Mouse (Mus musculus) embryonic facial prominence, embryonic 13.5 days (tissue): ENCODE data around the gene Ccl24. TPM values are rescaled to one million over a fixed set of nuclear protein-coding genes. Genes with fewer than 3 reads are reported as not detected.

ENCODE experiments used
- ATAC-seq: fragments of 200-750 bp; cut with Nextera tagmentation; 2 replicates; pipeline ENCODE4 v1.8.0; 2017; ENCODE audit warnings: low read depth; ENCODE audit not compliant: insufficient number of reproducible peaks, insufficient read depth, low FRiP score, low TSS enrichment
- H3K27ac ChIP-seq: fragments of 300-500 bp; sonication (generic); 2 replicates; pipeline ENCODE4 v1.5.1; 2015; ENCODE audit warnings: moderate library complexity, mild to moderate bottlenecking, inconsistent platforms
- H3K27me3 ChIP-seq: fragments of 300-500 bp; sonication (generic); 2 replicates; pipeline ENCODE4 v1.6.1; 2015; ENCODE audit warnings: mild to moderate bottlenecking, inconsistent platforms
- H3K36me3 ChIP-seq: fragments of 300-500 bp; sonication (generic); 2 replicates; pipeline ENCODE4 v1.6.1; 2015; ENCODE audit warnings: mild to moderate bottlenecking, inconsistent platforms
- H3K4me1 ChIP-seq: fragments of 300-500 bp; sonication (generic); 2 replicates; pipeline ENCODE4 v1.6.1; 2015; ENCODE audit warnings: inconsistent platforms
- H3K4me2 ChIP-seq: fragments of 300-500 bp; sonication (generic); 2 replicates; pipeline ENCODE4 v1.6.1; 2015; ENCODE audit warnings: moderate library complexity, mild to moderate bottlenecking, inconsistent platforms
- H3K4me3 ChIP-seq: fragments of 300-500 bp; sonication (generic); 2 replicates; pipeline ENCODE4 v1.5.1; 2015; ENCODE audit warnings: mild to moderate bottlenecking, inconsistent platforms
- H3K9ac ChIP-seq: fragments of 300-500 bp; sonication (generic); 2 replicates; pipeline ENCODE4 v1.6.1; 2015; ENCODE audit warnings: mild to moderate bottlenecking, inconsistent platforms
- H3K9me3 ChIP-seq: fragments of 300-500 bp; sonication (generic); 2 replicates; pipeline ENCODE4 v1.6.1; 2016; ENCODE audit warnings: inconsistent platforms
- WGBS: fragments of 180-500 bp; shearing (Covaris S2); methylation state at CpG from one replicate; pipeline ENCODE4 v1.1.7; 2015; ENCODE audit warnings: mixed read lengths; 5-methylcytosine and 5-hydroxymethylcytosine counted together
- polyA plus RNA-seq: library from polyadenylated mRNA; unstranded; fragments of >200 nt; fragmentation: Nextera tagmentation; extraction: Ambion mirVana; gene quantifications from 2 replicates; pipeline ENCODE4 v1.2.1, GENCODE M21; 2015

Ccl24 gene
- polyA plus RNA-seq, 1 experiment from 2014 or later = 1.6 TPM

DNA sequence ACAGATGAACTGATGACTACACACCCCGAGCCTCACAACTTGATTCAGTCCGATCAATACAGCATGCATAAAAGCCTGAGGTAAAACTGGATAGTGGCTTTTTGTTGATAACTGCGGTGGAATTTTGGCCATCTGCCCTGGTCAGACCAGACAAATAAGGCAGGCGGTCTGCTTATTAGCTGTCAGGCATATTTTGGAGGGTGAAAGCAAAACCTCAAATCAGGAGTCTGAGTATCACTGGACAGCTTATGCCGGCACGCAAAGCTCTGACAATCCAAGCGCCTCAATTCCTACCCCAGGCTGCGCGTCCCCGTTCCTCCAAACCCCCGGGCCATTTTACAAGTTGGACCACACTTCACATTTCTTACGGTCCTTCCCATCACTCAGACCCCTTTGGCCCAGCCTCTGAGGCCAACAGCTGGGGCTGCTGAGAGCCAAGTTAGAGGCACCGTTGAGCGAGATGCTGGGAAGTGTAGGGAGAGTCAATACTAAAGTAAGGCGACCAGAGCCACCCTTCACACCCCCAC lies 28.8 kb downstream of the Ccl24 start:
- Histone ChIP-seq H3K27me3 (no peaks in the 10 kb centered on the region), H3K9me3 (no peaks in the 10 kb centered on the region), H3K4me1 (peaks cover 15% of the 10 kb centered on the region), H3K9ac (peak overlapping the region; percentile 79), H3K27ac (no peak overlapping the region; the same call in 1 of the 2 replicates), H3K36me3 (no peaks in the 10 kb centered on the region), H3K4me2 (peak overlapping the region; percentile 83), H3K4me3 (peak overlapping the region; percentile 65)
- no peak for ATAC-seq
- 3% methylated on average over 15 of the region's 15 CpGs for WGBS

DNA sequence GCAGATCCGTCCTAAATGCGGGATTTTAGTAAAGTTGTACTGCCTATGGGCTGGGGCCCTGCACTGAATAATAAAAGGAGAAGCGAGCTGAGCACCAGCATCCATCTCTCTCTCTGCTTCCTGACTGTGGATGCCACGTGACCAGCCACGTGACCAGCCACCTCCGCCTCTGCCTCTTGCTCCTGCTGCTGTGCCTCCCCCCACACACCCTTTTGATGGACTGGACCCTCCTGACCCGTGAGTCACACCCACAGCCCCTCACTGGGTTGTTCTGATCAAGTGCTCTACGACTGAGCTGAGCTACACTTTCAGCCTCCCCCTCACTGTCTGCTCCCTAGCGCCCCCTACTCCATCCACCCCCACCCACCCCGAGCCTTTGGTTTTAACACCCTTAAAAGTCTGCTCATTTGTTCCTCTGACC lies 35.0 kb downstream of the Ccl24 start:
- no peaks in the 10 kb centered on the region for H3K9me3 ChIP-seq
- no peak overlapping the region for H3K9ac ChIP-seq
- no peak overlapping the region for H3K27ac ChIP-seq
- H3K27me3 ChIP-seq = no peaks in the 10 kb centered on the region
- no peak overlapping the region for H3K4me3 ChIP-seq
- H3K4me1 ChIP-seq = no peaks in the 10 kb centered on the region
- H3K36me3 ChIP-seq = no peaks in the 10 kb centered on the region
- no peak for ATAC-seq
- 80% methylated on average over 10 of the region's 10 CpGs for WGBS
- no peak overlapping the region for H3K4me2 ChIP-seq

DNA sequence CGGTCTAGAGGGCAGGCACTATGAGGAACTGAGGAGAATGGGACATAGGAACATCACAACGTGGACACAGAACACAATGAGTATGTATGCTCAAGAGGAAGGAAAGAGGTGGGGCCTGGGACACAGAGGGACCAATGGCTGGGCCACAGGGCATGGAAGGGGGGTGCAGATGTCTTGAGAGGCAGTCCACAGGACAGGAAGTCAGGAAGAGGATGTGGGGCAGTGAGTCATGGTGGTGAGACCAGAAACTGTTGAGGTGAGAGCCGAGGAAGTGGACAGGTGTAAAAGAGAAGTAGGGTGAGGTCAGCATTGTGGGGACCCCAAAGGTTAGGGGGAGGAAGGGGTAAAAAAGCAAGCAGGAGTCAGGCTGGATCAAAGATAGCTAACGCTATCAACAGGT lies 35.5 kb downstream of the Ccl24 start:
- Histone ChIP-seq H3K27ac (no peak overlapping the region), H3K27me3 (no peaks in the 10 kb centered on the region), H3K4me2 (no peak overlapping the region), H3K4me3 (no peak overlapping the region), H3K36me3 (0 out of 2 replicates have a peak, but pooled peaks cover 2% of the 10 kb centered on the region), H3K4me1 (no peaks in the 10 kb centered on the region), H3K9ac (no peak overlapping the region), H3K9me3 (no peaks in the 10 kb centered on the region)
- ATAC-seq = no peak
- WGBS = 72% methylated on average over 4 of the region's 4 CpGs

DNA sequence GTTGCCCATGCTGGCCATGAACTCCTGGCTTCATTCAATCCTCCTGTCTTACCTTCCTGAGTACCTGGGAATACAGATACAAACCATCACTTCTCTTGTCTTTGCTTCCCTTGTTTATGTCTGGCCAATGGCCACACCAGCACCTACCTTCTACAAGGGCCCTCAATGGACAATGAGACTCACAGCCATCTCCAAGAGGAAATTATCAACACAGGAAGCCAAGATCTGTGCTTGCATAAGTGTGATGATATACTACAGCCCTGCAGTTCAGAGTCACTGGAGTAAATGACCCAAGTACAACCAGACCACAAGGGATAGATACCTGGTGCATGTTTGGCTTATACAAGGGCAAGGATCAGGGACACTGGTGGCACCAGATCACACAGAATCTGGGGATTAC lies 37.0 kb downstream of the Ccl24 start:
- H3K4me1 ChIP-seq = no peaks in the 10 kb centered on the region
- 0 out of 2 replicates have a peak, but pooled peaks cover 8% of the 10 kb centered on the region for H3K36me3 ChIP-seq
- no peaks in the 10 kb centered on the region for H3K27me3 ChIP-seq
- H3K4me2 ChIP-seq = no peak overlapping the region
- no peak for ATAC-seq
- no peak overlapping the region for H3K27ac ChIP-seq
- no peaks in the 10 kb centered on the region for H3K9me3 ChIP-seq
- H3K4me3 ChIP-seq = no peak overlapping the region
- H3K9ac ChIP-seq = no peak overlapping the region

DNA sequence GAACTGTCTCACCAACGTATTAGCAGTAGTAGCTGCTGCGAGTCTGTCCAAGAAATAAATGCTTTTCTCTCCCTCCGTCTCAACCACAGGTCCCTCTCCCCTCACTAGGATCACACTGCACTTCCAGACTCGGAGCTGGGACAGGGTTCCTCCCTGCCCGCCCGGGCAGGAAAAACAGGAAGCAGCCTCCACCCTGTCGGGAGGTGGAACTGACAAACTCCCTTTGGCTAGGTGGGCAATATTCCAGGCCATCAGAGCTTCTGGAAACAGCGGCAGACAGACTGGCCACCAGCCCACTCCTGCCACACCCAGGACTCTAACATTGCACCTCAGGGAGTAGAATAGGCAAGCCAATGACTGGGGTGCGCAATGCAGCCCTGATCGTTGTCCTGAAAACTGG lies 39.4 kb downstream of the Ccl24 start:
- Histone ChIP-seq H3K9me3 (no peaks in the 10 kb centered on the region), H3K4me1 (no peaks in the 10 kb centered on the region), H3K36me3 (0 out of 2 replicates have a peak, but pooled peaks cover 8% of the 10 kb centered on the region), H3K27ac (peak overlapping the region; percentile 33; the same call in 1 of the 2 replicates), H3K9ac (no peak overlapping the region), H3K27me3 (no peaks in the 10 kb centered on the region), H3K4me3 (no peak overlapping the region), H3K4me2 (no peak overlapping the region)
- WGBS = 62% methylated on average over 10 of the region's 10 CpGs
- ATAC-seq = no peak

DNA sequence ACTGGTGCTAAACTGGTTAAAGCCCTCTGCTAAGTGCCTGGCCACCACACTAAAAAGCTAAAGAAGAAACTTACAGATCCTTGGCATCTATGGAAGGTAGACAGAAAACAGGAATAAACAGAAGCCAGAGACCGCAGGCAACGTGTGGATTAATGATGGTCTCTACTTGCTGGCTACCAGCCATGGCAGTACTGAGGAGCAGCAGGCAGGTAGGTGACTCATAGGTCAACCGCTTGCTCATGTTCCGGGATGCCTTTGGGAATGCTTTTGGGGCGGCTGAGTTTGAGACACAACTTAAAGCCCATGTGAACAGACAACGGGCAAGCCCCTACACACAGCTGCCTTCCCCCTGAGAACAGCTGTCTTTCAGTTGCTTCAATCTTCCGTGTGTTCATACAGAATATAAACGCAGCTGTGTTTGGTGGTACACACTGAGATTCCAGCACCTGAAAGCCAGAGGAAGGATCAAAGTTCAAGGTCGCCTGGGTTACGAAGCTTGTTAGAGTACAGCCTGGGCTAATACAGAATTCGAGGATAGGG lies 41.5 kb downstream of the Ccl24 start:
- 80% methylated on average over 11 of the region's 11 CpGs for WGBS
- no peaks in the 10 kb centered on the region for H3K9me3 ChIP-seq
- H3K36me3 ChIP-seq = 0 out of 2 replicates have a peak, but pooled peaks cover 8% of the 10 kb centered on the region
- no peaks in the 10 kb centered on the region for H3K4me1 ChIP-seq
- no peak for ATAC-seq
- H3K27me3 ChIP-seq = no peaks in the 10 kb centered on the region
- H3K9ac ChIP-seq = no peak overlapping the region
- no peak overlapping the region for H3K4me2 ChIP-seq
- H3K27ac ChIP-seq = no peak overlapping the region
- no peak overlapping the region for H3K4me3 ChIP-seq

DNA sequence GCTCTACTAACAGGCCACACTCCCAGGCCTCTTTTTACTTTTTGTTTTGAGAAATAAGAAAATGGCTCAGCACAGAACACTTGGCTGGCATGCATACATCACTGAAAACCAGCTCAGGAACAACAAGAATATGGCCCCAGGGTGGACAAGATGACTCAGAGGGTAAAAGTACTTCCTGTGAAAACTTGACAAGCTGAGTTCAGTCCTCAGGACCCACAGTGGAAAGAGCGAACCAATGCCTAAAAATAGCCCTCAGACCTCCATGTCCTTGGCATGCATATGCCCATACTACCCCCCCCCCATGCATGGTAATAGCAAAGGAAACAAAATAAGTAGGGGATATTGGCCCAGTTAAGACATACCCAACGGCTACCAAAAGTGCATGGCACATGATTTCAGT lies 42.9 kb downstream of the Ccl24 start:
- 0 out of 2 replicates have a peak, but pooled peaks cover 8% of the 10 kb centered on the region for H3K36me3 ChIP-seq
- no peak for ATAC-seq
- WGBS = 72% methylated on average over 2 of the region's 2 CpGs
- H3K4me1 ChIP-seq = no peaks in the 10 kb centered on the region
- H3K27ac ChIP-seq = no peak overlapping the region
- no peak overlapping the region for H3K9ac ChIP-seq
- H3K9me3 ChIP-seq = no peaks in the 10 kb centered on the region
- no peaks in the 10 kb centered on the region for H3K27me3 ChIP-seq
- no peak overlapping the region for H3K4me2 ChIP-seq
- no peak overlapping the region for H3K4me3 ChIP-seq

DNA sequence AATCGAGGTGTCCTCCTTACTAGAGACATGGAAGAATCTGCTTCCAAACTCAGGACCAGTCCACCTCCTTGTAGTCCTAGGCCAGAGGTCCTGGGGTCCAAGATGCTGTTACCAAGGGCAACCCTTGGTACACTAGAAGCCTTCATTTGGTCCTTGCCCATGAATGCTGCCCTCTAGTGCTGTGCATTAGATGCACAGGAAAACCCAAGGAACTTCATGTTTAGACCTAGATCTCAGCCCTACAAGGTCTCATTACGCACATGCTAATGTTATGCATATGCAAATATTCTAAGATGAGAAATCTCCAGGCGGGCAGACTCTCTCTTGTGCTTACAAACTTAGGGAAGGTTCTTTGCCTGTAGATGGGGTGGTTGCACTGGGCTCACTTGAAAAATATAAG lies 43.5 kb downstream of the Ccl24 start:
- ATAC-seq = no peak
- Histone ChIP-seq H3K27me3 (no peaks in the 10 kb centered on the region), H3K9me3 (no peaks in the 10 kb centered on the region), H3K9ac (no peak overlapping the region), H3K4me3 (no peak overlapping the region), H3K4me1 (no peaks in the 10 kb centered on the region), H3K27ac (no peak overlapping the region), H3K36me3 (0 out of 2 replicates have a peak, but pooled peaks cover 8% of the 10 kb centered on the region), H3K4me2 (no peak overlapping the region)
- WGBS = 76% methylated on average over 3 of the region's 3 CpGs

DNA sequence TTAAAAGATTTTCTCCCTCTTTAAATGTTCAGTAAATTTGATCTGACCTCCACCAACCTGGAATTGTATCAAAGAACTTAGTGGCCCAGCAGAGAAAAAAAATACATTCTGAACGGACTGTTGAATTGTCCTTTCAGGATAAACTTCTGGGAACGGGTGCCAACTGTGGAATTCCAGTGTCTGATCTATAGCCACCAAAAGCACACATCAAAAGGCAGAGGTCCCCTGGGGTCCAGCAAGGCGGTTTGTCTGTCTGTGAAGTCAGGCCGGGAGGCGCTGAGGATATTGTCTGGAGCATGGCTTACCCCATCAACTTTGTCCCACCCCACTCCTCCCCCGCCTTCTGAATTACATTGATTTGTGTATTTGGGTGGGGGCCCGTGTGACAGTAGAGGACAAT lies 44.9 kb downstream of the Ccl24 start:
- Histone ChIP-seq H3K27me3 (no peaks in the 10 kb centered on the region), H3K9me3 (no peaks in the 10 kb centered on the region), H3K9ac (no peak overlapping the region), H3K4me1 (no peaks in the 10 kb centered on the region), H3K27ac (no peak overlapping the region), H3K36me3 (0 out of 2 replicates have a peak, but pooled peaks cover 8% of the 10 kb centered on the region), H3K4me2 (no peak overlapping the region), H3K4me3 (no peak overlapping the region)
- 60% methylated on average over 7 of the region's 7 CpGs for WGBS
- ATAC-seq = no peak

DNA sequence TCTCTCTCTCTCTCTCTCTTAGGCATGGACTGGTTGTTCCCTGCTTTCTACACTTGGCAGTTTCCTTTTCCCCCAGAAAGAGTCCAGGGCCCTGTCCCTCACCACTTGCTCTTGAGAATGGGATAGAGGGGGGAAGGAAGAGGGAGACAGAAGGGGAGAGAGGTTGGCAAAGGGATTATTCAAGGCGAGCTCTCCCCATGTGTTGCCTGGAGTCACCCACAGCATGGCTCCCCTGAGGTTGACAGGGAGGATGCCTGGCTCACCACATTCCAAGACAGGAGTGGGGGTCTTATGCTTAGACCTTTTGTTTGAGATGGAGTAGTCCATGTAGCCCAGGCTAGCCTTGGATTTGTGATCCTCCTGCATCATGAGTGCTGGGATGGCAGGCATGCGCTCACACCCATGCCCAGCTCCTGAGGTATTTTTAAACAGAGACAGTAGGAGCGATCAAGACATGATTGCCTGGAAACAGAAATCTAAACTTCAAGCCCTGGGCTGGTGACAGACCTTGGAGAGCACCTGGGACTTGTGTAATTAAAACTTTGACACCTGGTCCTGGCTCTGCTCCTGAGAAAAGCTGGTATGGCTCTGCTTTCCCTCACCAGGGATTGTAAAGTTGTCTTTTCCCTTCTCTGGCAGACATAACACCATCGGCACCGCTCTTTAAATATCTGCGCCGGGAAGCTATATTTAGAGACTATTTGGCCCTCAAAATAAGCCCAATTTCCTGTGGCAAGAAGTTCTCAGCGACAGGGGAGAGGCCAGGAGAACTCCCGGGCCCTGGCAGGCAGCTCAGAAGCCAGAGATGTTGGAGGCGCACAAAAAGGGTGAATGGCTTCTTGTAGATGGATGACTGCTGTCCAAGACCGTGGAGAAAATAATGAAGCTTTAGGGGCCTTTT lies 47.9 kb downstream of the Ccl24 start:
- H3K36me3 ChIP-seq = no peaks in the 10 kb centered on the region
- no peak overlapping the region for H3K4me2 ChIP-seq
- H3K27me3 ChIP-seq = no peaks in the 10 kb centered on the region
- no peak overlapping the region for H3K4me3 ChIP-seq
- no peaks in the 10 kb centered on the region for H3K9me3 ChIP-seq
- H3K9ac ChIP-seq = no peak overlapping the region
- no peaks in the 10 kb centered on the region for H3K4me1 ChIP-seq
- ATAC-seq = no peak
- H3K27ac ChIP-seq = 0 out of 2 replicates have a peak overlapping the region, but pooled peaks have one; percentile 11
- 78% methylated on average over 11 of the region's 11 CpGs for WGBS

DNA sequence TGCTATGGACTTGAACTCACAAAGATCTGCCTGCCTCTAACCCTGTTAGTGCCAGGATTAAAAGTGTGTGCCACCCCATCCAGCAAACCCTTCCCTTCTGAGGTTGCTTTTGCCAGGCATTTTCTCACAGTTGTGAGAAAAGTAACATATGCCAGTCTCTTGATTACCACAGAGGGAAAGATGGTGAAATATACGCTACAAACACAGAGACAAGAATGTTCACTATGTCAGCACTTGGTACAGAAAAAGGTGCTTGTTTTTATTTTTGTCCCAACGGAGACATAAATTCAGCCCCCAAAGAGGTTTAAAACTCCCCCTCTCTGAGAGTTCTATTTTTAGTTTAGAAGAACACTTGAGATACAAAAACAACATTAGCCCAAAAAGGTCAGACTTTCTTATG lies 48.8 kb downstream of the Ccl24 start:
- H3K4me1 ChIP-seq = no peaks in the 10 kb centered on the region
- no peak overlapping the region for H3K27ac ChIP-seq
- H3K36me3 ChIP-seq = no peaks in the 10 kb centered on the region
- ATAC-seq = no peak
- no peak overlapping the region for H3K4me3 ChIP-seq
- 84% methylated on average over 2 of the region's 2 CpGs for WGBS
- H3K4me2 ChIP-seq = no peak overlapping the region
- H3K9me3 ChIP-seq = no peaks in the 10 kb centered on the region
- no peaks in the 10 kb centered on the region for H3K27me3 ChIP-seq
- H3K9ac ChIP-seq = no peak overlapping the region
